Mouse (Mus musculus) activated CD4-positive, CD25-positive, alpha-beta regulatory T cell, adult 4 months (primary cell): ENCODE data around the gene Otoa. TPM values are rescaled to one million over a fixed set of nuclear protein-coding genes. Genes with fewer than 3 reads are reported as not detected.

ENCODE experiments used
- ATAC-seq: one replicate; pipeline ENCODE4 v1.8.0; 2017
- polyA plus RNA-seq, 2 experiments: library from polyadenylated mRNA; unstranded; fragments of 100-300 nt; shearing (Covaris generic); gene quantifications; one replicate each; pipeline ENCODE4 v1.2.1; 2017

The Otoa gene
- not detected for polyA plus RNA-seq

DNA sequence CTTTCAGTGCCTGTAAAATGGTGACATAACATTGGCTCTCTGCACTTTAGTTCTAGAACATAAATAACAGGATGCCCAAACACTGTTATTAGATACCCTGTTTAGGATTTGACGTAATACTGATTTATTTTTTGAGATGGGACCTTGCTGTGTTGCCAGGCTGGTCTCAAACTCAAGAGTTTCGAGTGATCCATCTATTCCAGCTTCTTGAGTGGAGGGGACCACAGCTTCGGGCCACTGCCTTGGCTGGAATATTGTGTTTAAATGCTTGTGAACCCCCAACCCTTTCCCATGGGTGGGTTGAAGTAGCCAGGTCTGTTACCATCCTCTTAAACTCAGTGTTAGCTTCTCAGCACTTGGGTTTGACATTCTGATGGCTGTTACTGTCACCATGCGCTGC, at the start of gene Otoa:
Gene Otoa, plus strand, starts transcription at position 301 of the 400 bp plus-strand sequence.
- ATAC-seq, result no peak

DNA sequence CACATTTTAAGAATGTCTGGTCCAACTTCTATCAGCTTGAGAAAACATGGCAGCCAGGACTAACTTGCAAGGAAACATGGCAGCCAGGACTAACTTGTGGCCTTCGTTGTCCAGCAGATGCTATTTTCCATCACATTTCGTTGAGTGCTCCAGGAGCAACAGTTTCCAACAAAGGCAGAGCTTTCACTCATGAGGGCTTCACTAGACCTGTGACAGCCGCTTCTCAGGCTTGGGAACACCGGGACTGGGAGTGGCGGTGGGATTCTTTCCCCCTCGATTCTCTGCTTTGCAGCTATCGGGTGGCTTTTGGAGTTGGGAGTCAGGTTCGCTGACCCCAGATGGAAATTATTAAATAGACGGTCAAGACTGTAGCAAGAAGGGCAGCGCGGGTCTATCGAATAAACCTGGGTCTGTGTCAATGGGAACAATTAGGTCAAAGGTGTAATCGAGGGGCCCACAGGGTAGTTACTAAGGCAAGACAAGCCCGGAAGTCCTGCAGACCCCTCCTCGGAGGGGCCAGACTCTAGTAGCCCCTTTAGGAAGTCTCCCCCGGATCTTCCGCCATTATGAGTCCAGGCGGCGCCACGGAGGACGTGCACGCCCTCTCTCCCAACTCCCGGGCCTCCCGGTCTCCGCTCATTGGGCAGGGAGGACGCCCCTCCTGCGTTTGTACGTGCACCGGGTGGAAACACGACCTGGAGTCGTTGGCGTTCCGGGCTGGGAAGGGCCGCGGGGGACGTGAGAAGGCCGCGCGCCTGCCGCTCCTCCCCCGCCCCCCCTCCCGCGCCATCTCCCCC, 47.4 kb upstream of the Otoa start, which contains the start of gene Mettl9:
Gene Mettl9, plus strand, starts transcription at position 590 of the 797 bp plus-strand sequence.
- peak; percentile 96 for ATAC-seq

DNA sequence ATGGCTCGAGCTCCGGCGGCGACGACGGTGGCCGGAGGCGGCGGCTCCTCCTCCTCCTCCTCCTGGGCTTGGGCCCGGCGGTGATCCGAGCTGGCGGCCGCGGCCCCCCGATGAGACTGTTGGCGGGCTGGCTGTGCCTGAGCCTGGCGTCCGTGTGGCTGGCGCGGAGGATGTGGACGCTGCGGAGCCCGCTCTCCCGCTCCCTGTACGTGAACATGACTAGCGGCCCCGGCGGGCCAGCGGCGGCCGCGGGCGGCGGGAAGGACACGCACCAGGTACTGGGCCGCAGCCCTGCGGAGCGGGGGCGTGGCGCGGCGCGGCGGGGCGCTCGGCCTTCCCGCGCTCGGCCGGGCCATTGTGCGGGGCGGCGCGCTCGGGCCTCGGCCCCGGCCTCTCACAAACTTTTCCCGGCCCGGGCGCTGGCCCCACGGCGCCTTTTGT, 46.7 kb upstream of the Otoa start:
- ATAC-seq, result peak; percentile 33

DNA sequence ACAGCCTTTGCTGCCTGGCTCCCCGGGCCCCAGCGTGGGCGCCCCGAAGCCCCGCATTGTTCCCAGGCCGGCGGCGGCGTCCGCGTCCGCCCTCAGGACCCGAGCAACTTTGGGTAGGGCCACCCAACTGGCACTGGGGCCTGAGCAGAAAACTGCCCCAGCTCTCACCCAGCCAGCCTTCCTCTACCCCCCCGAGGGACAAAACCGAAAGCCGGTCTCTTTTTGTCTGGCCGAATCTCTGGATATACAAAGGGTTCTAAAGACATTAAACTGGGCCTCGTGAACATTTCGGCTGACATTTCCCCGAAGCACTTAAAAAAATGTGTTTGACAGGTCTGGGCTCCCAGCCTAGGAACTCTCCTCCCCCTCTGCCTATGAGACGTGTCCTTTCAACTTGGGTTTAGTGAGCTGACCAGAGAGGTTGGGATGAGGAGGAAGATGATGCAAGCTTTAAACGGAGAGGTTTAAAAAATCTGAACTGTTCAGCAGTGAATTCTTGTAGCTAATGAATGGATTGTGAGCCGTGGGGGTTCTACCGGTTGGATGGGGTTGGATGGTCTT, 46.2 kb upstream of the Otoa start:
- peak; percentile 2 for ATAC-seq

DNA sequence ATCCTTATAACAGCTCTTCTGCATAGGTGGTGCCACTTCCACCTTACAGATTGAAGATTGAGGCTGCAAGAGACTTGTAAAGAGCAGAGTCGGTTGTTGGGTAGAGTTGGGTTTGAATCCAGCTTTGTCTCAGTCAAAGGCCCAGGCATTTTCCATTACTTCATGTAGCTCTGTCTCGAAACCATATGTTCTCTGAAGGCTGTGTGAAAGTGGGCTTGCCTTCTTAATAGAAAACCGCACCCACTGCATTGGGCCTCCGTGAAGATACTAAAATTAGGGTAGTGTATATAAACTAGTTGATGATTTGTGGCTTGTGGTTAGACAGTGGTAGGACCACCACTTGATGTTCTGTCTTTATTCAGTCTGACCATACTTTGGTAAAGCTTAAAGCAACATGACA, 40.9 kb upstream of the Otoa start:
- ATAC-seq, result no peak

DNA sequence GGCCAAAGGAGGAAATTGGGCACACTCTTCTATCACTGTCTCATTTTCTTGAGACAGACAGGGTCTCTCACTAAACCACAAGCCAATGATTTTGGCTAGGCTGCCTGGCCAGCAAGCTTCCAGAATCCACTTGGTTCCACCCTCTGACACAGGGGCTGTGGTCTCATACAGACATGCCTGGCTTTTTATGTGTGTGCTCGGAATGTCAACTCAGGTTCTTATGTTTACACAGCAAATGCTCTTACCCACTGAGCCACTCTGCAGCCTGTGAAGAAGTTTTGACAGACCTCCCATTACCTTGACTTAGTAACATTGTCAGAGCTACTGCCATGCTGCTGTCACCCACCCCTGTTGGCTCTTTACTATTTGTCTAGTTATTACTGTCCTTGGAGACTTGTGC, 39.5 kb upstream of the Otoa start:
- ATAC-seq, result no peak

DNA sequence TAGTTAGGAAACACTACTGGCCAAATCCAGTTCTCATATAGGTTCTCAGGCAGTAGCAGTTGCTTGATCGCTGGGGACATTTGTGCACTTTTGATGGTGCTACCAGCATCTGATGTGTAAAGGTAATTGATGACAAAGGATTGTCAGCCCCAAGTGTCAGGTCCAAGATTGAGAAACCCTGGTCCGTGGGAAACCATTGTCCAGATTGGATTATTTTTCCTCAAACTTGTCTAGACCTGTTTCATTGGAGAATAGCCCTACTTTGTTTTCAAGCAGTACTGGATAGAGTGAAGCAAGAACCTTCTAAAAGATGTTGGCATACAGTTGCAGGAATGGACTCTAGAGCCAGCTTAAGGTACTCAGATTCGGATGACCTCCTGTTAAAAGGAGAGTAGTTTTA, 38.4 kb upstream of the Otoa start:
- ATAC-seq, result no peak

DNA sequence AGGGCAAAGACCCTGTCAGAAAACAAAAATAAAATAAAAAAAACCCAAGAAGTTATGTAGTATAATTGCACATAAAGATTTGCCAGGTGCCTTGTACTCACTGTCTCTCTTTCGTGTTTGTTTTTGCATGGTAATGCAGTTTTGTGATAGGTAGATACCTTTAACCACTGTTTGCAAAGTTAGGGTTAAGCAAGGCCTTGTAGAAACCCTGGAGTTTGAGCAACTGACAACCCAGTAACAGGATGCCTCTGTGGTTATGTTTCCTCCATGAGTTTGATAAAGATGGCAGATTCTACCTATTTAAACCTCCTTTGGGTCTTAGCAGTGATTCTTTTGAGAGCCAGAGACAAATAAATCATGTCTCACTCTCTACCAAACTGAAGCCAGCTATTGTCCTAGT, 37.9 kb upstream of the Otoa start:
- no peak for ATAC-seq

DNA sequence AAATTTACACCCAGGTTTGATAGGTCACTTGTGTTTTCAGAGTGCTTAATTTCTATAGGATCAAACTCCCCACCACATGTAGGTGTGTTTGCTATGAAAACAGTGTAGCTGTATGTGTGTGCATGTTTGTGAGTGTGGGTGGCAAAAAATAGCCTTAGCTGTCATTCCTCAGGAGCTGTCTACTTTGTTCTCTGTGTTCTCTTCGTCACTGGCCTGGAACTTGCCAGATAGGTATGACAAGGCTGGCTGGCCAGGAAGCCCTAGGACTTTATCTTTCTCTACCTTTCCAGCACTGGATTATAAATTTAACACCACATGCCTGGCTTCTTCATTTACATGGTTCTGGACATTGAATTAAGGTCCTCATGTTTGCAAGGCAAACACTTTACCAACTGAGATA, 37.2 kb upstream of the Otoa start:
- no peak for ATAC-seq

DNA sequence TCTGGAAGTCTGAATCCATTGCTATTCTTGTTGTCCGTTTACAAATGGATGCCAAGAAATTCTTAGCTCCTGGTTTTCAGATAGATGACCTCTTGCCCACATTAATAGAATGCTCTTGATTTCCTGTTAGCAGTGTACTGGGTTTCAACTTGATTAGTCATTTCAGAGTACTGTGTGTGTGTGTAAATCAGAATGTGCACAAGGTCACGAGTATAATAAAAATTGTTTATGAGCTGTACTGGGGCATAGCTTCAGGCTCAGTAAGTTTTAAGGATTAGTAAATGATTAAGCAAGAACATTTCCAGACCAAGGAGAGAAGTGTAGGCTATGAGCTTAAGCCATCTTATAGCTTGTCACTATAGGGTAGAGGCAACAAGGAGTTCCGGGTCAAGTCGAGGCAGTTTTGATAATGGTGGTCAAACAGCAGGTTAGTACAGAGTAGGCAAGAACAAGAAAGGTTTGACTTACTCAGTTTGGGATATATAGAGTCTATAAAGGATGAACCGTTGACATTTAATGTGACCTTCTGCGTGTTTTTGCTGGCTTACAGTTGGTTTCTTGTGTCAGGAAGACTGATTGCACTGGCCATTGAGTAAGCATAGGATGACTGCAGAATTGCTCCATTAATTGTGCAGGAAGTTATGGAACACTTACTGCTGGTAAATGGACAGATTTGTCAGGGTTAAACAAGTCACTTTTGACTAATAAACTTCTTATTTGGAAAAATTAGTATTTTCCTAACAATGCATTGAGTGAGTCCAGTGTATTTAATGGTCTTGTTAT, 35.6 kb upstream of the Otoa start:
- ATAC-seq, result no peak

DNA sequence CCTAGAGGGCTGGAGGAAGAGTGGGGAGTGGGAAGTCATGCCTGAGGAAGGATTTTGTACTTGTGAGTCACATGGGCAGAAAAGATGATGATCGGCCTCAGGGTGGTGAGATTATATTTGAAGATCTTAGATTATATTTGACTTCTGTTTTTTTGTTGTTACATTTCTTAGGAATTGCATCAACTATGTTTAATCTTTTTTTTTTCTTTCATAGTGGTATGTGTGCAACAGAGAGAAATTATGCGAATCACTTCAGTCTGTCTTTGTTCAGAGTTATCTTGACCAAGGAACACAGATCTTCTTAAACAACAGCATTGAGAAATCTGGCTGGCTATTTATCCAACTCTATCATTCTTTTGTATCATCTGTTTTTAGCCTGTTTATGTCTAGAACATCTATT, 33.8 kb upstream of the Otoa start:
- no peak for ATAC-seq

DNA sequence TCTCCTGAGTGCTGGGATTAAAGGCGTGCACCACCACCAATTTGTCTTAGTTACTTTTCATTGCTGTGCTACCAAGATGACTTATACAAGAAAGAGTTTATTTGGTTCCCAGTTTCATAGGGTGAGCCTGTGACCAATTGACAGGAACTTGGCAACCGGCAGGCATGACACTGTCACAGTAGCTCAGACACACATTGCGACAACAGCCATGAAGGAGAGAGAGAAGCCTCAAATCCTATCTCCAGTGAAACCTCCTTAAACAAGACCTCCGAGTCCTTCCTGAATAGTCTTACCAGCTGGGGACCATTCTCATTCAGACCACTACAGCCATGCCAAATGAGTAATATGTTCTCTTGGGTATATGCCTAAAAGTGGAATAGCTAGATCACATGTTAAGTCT, 28.4 kb upstream of the Otoa start:
- no peak for ATAC-seq

DNA sequence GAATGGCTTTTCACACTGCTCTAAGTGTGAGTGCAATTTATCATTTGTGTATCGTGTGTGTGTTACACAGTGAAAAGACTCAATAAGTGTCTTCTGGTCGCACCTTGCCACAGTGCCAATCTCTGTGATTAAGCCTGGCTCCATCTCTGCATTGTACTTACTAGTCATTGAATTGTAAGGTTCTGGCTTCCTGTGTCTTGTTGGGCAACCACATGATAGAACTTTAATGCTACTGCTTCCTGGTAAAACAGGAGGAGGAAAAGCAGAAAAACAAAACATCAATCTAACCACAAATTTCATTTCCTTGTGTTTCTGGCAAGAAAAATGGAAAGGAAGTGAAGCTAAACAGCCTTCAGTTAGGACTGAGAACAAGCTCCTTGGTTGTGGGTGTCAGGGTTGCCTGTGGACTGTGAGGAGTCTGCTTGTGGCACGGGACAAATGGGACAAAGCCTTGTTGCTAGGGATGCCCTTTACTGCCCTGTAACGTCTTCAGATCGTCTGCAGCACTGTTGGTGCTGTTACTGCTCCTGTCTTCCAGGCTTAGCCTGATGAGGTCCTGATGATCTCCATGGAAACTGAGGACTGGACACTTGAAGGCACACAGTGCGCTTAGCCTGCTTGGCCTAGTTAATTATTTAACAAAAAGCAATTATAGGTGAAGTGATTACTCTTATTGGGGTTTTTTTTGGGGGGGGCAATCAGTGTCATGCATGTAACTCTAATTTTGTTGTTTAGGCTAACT, 21.8 kb upstream of the Otoa start:
- peak; percentile 75 for ATAC-seq

DNA sequence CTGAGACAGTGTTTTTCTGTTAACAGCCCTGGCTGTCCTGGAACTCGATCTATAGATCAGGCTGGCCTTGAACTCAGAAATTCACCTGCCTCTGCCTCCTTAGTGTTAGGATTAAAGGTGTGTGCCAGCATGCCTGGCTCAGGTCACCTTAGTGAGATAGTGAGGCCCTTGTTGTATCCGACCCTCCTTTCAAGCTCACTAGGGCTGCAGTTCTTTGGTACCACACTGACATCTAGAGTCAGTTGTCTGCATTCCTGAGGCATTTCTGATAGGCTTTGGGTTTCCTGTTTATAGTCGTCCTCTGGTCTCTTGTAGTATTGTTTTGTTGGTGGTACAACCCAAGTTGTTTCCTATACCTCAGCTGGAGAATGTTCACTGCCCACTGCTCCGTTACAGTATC, 17.1 kb upstream of the Otoa start:
- peak; percentile 72 for ATAC-seq

DNA sequence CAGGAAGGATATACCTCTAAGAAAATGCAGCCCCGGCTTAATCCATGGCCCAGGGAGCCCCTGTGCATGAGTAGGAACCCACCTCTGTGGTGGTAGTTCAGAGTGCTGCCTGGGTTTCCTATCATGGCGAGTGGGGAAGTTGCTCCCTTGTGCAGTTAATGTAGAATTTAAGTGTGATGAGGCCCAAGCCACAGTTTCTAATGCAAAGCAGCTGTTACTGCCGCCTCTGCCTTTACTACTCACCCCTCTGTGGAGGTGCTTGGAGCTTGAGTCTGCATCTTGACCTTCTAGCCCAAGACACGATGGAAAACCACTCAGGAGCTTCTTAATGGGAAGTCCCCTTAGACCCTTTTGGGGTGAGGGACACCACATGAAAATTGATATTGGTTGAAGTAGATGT, 10.2 kb upstream of the Otoa start:
- ATAC-seq, result no peak

DNA sequence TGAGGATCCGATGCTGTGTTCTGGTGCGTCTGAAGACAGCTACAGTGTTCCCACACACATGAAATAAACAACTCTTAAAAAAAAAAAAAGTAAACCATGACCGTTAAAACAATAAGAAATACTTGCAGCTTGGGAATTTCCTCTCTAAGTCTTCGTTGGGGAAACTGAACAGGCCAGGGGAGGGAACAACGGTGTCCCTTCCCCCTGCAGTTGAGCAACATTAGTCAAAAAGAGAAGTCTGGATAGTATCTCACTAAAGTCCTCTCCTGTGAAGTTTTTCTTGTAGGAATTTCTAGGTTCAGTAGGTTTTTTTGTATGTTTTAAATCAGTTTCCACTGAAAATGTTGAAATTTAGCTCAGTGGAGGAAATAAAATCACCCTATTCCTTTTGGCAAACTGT, 8.9 kb upstream of the Otoa start:
- no peak for ATAC-seq

DNA sequence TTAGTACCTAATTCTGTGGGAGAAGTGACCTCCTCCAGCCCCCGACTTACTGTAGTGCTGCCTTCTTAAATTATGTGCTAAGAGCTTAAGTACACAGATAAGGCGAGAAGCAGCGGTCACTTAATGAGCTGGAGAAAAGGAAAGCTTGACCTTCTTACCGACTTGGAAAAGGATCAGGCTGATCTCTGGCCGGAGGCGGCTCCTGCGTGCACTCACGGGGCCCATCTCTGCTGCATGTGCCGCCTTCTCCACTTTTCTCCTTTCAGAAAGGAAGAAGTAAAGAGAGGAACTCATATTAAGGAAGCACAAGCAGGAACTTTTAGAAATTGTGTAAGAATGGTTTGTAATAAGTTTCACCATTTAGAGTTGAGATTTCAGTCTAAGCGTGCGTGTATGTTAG, 7.2 kb upstream of the Otoa start, which contains the start of gene Igsf6:
Gene Igsf6, minus strand, starts transcription at position 292 of the 400 bp plus-strand sequence.
- no peak for ATAC-seq

DNA sequence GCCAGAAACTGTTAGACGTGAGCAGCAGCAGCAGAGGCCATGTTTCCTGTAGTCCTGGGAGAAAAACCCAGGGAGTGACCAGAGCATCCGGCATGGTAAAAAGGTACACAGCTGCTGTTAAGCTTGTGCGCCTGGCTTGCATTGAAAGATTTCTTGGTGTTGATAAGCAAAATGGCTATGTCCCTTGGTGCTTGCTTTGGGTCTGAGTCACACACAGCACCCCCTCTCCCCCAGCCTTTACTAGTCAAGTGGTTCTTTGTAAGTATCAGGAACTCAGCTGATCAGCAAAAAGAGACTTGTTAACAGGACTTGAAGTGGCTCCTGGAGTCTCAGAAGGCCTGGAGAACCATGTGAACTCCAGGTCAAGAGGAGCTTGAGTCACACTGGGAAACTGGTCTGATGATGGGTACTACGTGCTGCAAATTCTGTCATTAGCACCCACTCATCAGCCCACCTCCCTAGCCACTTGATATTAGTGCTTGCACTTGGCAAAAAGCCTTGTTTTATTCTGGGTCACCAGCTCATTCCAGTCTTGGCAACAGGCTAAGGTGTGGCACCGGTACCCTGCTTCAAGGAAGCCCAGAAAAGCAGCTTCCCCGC, 6.5 kb upstream of the Otoa start:
- no peak for ATAC-seq

DNA sequence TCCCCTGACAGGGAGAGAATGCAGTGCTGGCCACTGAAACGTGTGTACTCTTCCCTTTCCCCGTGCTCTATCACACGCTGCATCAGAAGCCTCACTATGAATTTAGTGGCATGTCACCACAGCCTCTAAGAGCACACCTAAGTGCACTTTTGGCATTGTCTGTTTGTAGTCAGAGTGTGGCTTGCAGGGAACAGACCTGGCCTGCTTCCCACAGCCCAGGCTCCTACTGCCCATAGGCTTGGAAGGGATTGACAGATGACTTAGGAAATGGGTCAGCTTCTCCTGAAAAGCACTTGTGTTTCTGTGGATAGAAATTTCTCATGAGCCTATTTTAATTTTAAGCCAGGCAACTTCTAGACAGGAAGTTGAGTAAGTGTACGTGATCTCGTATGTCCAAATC, 6.0 kb upstream of the Otoa start:
- no peak for ATAC-seq

DNA sequence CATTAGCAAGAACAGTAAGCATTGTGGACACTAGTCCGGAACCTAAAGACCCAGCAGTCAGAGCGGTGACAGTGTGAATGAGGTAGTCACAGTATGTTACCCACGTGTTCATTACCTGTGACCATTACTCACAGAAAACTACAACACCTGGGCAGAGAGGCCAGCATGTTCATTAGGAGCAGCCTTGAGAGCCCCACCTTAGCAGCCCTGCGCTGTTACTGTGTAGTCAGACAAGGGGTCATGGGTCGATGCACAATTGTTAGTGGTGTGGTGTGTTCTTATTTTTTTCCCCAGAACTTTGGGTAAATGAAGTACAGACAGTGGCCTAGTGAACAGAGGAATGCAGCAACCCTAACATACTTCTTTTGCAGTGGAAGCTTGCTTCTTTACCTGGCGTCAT, 4.1 kb upstream of the Otoa start:
- ATAC-seq, result no peak

DNA sequence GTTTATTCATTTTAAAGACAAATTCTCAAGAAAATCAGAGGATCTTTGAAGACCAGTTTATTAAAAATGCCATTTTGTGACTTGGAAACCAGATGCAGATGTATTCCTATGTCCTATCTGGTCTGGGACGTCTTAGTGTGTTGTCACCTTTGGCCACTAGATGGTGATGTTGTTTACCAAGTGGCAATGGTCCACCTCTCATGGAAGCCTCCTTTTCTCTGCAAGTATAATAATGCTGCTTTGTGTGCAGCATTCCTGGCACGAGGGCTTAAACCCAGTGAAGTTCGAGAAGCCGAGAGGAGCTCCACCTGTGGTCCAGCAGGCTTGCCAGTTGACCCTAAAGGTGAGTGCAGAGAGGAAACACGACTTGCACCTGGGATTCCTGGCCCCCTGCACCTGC, 3.6 kb upstream of the Otoa start:
- ATAC-seq, result peak; percentile 65

DNA sequence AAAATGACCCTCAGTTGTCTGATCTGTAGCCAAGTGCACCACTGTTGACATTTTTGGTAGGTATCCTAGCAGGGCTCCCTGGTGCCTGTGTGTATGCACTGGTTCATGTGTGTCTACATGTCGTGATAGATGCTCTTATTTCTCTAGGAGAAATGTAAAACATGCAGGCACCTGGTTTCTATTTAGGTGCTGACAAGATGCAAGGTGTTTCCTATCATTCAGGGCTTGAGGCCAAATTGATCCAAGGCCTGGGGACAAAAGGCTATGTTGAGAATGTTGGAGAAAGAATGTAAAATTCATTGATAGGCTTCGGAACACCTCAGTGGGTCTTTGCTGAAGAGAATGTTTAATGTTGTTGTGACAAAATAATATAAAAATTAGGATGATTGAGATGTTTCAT, 366 bp downstream of the Otoa start:
- ATAC-seq, result no peak
